Mouse (Mus musculus): ENCODE measurements around the gene Dnm3. TPM values are rescaled to one million over a fixed set of nuclear protein-coding genes. Genes with fewer than 3 reads are reported as not detected.

The Dnm3 gene
- polyA plus RNA-seq, 1 experiment from 2014 or later = 30.4 TPM

DNA sequence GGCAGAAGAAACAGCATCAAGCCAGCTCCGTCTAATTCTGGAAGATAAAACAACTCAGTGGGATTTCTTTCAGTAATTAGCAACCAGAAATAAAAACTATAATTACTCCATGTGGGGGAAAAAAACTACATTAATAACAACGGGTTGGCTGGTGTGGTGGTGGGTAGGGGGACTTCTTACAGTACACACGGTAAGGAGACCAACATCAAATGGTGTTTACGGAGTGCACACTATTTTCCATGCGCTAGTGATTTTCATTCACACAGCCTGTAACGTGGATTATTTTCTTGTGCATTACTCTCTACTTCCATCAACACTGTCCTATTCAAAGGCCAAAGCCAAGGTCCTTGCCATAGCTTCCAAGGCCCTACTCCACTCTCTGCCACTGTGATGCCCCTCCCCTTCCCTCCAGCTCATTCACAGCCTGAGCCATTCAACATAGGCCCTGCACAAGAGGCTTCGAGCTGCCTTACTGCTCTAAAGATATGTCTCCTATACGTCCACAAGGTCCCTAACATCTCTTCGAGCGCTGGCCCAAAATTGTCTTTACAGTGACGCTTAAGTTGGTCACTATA lies 203.1 kb downstream of the Dnm3 start:
- H3K27me3 ChIP-seq = no peaks in the 10 kb centered on the region
- H3K4me3 ChIP-seq = no peak overlapping the region
- no peak overlapping the region for H3K27ac ChIP-seq (replicated peaks)
- WGBS = 80% methylated on average over 11 of the region's 11 CpGs
- no peaks in the 10 kb centered on the region for H3K4me1 ChIP-seq
- H3K4me2 ChIP-seq (replicated peaks) = no peak overlapping the region
- no peaks in the 10 kb centered on the region for H3K36me3 ChIP-seq
- H3K9me3 ChIP-seq = no peaks in the 10 kb centered on the region
- no peak for ATAC-seq (replicated peaks)
- no peak overlapping the region for H3K9ac ChIP-seq (replicated peaks)

DNA sequence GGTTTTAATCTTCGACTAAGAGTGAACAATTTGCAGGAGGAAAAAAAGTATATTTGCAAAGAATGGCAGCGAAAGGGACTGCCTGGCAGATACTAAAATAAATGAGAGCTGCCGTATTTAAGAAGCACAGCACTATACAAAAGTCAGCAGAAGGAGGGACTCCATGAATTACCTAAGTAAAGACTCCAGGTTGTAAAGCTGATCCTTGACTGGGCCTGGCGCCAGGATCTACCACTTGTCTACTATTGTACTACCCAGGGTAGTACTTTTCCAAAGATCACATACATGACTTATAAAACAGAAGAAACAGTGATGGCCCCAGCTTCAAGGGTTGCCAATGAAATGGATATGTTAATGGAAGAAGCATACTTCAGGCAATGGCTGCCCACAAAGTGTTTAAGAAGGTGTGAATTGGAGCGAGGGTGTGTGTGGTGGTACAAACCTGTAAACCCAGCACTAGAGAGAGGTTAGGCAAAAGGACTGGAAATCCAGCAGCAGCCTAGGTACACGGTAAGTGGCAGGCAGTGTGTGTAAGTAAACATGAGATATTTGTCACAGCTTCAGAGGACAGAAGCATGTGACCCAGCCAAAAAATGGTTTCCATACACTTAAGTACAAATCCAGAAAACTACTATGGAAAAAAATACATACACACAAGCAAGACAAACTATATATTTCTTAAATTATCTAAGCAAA lies 220.8 kb downstream of the Dnm3 start:
- Histone ChIP-seq H3K27me3 (no peaks in the 10 kb centered on the region), H3K27ac (replicated peaks) (no peak overlapping the region), H3K4me1 (no peaks in the 10 kb centered on the region), H3K4me2 (replicated peaks) (no peak overlapping the region), H3K4me3 (no peak overlapping the region), H3K36me3 (no peaks in the 10 kb centered on the region), H3K9me3 (no peaks in the 10 kb centered on the region), H3K9ac (replicated peaks) (no peak overlapping the region)
- 77% methylated on average over 6 of the region's 6 CpGs for WGBS
- no peak for ATAC-seq (replicated peaks)

DNA sequence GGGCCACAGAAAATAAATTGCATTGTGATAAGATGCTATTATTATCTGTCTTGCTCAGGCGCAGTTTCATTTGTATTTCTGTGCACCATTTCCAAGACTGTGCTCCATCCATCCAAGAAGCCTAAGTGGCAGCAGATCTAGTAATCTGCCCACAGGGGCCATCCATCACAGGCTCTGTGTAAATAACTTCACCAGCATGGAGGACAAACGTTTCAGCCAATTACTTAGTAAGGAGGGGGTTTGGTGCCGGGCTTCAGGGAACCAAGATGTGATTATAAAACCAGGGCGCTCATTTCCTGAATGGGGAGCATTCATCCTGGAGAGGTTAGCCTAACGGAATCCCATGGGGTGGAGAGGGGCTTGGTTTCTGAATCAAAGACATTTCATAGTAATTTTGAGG lies 222.9 kb downstream of the Dnm3 start:
- WGBS = 30% methylated on average over 5 of the region's 5 CpGs
- H3K27ac ChIP-seq (replicated peaks) = no peak overlapping the region
- ATAC-seq (replicated peaks) = no peak

DNA sequence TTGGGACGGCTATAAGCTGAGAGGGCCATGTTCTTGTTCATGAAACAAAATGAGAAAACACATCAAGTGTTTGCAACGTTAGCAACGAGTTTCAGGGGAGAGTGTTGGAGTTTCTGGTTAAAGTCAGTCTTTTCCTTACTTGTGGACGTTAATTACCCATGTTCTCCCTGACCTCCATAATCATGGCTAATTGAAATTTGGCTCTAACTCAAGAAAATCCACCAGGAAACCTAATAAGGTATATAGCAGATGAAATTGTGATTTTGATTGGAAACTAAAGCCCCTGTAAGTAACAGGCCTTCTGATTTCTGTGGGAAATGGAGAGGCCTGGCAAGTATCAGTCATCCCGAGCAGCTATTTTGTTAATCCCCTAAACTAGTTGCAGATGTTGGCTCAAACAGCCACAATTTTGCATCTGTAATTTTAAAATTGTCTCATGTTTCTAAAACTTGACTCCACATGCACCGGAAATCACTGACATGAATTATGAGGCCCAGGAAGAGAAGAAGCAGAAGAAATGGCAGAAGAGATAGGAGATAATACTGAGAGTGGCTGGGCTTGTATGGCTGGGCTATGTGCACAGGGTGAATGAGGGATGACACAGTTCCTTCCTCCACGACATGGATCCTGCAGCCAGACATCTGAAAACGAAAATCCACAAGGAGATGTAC lies 223.7 kb downstream of the Dnm3 start:
- no peaks in the 10 kb centered on the region for H3K27me3 ChIP-seq
- H3K4me3 ChIP-seq = no peak overlapping the region
- H3K9ac ChIP-seq (replicated peaks) = no peak overlapping the region
- no peak for ATAC-seq (replicated peaks)
- no peak overlapping the region for H3K27ac ChIP-seq (replicated peaks)
- WGBS = 74% methylated on average over 8 of the region's 8 CpGs
- H3K9me3 ChIP-seq = no peaks in the 10 kb centered on the region
- no peaks in the 10 kb centered on the region for H3K36me3 ChIP-seq
- H3K4me2 ChIP-seq (replicated peaks) = no peak overlapping the region
- no peaks in the 10 kb centered on the region for H3K4me1 ChIP-seq

More for the DNA sequence above, 222.9 kb downstream of the Dnm3 start:
- Histone ChIP-seq H3K4me1 (no peaks in the 10 kb centered on the region), H3K9me3 (no peaks in the 10 kb centered on the region), H3K9ac (replicated peaks) (no peak overlapping the region), H3K4me3 (no peak overlapping the region), H3K4me2 (replicated peaks) (no peak overlapping the region), H3K27me3 (no peaks in the 10 kb centered on the region), H3K36me3 (no peaks in the 10 kb centered on the region)

DNA sequence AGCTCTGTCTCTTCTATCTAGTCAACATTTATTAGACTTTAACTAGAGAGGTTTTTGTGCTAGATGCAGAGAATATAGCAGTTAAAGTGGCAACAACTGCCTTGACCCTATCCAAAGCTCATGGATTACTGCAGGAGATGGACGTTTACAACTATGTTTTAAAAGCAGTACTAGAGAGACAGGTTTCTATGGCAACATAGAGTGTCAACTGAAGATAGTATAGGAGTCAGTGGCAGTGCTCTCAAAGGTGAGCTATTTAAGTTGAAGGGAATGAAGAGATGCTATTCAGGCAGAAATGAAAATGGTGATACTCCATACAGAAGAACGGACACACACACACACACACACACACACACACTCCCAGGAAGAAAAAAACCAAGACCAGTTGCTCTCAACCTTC lies 225.0 kb downstream of the Dnm3 start:
- 78% methylated on average over 2 of the region's 2 CpGs for WGBS
- Histone ChIP-seq H3K4me1 (no peaks in the 10 kb centered on the region), H3K27me3 (no peaks in the 10 kb centered on the region), H3K36me3 (no peaks in the 10 kb centered on the region), H3K9ac (replicated peaks) (no peak overlapping the region), H3K4me2 (replicated peaks) (no peak overlapping the region), H3K4me3 (no peak overlapping the region), H3K9me3 (no peaks in the 10 kb centered on the region), H3K27ac (replicated peaks) (no peak overlapping the region)
- ATAC-seq (replicated peaks) = no peak; the same call in 1 of the 2 replicates

DNA sequence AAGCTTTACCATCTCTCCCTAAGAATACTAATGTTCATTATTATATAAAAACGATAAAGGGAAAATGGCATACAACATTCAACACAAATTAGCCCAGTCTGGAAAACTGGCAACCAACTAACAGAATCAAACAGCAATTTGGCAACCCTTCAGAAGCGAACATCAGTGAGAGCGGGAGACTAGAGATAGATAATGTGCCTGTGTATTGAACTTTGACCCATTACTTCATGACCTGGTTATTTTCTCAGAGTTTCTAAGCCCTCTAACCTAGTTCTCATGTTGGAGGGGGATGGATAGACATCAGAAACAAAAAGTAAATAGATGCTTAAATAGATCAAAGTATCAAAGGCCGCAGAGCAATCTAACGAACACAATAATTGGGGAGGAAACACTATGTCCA lies 230.6 kb downstream of the Dnm3 start:
- no peak overlapping the region for H3K27ac ChIP-seq (replicated peaks)
- H3K4me1 ChIP-seq = no peaks in the 10 kb centered on the region
- no peaks in the 10 kb centered on the region for H3K9me3 ChIP-seq
- no peak for ATAC-seq (replicated peaks)
- H3K4me2 ChIP-seq (replicated peaks) = no peak overlapping the region
- H3K27me3 ChIP-seq = no peaks in the 10 kb centered on the region
- 74% methylated on average over 5 of the region's 5 CpGs for WGBS
- H3K4me3 ChIP-seq = no peak overlapping the region
- H3K9ac ChIP-seq (replicated peaks) = no peak overlapping the region
- no peaks in the 10 kb centered on the region for H3K36me3 ChIP-seq

DNA sequence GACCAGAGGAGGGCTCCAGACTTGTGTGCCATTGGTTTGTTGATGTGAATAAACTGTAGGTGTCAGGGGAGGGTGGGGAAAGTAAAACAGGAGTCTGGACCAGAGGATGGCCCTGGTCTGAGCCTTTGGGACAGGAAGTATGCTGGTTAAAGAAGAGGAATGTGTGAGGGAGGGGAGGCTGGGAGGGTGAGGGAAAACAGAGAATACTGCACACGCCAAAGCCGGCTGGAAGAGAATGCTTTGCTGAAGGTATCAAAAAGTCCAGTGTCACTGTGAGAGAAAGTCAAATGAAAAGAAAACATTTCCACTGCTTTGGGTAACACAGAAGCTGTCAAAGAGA lies 234.2 kb downstream of the Dnm3 start:
- Histone ChIP-seq H3K9me3 (no peaks in the 10 kb centered on the region), H3K4me3 (no peak overlapping the region), H3K27ac (replicated peaks) (no peak overlapping the region), H3K4me2 (replicated peaks) (no peak overlapping the region), H3K27me3 (no peaks in the 10 kb centered on the region), H3K4me1 (no peaks in the 10 kb centered on the region), H3K9ac (replicated peaks) (no peak overlapping the region), H3K36me3 (no peaks in the 10 kb centered on the region)
- no peak for ATAC-seq (replicated peaks)
- WGBS = 79% methylated on average over 2 of the region's 2 CpGs

DNA sequence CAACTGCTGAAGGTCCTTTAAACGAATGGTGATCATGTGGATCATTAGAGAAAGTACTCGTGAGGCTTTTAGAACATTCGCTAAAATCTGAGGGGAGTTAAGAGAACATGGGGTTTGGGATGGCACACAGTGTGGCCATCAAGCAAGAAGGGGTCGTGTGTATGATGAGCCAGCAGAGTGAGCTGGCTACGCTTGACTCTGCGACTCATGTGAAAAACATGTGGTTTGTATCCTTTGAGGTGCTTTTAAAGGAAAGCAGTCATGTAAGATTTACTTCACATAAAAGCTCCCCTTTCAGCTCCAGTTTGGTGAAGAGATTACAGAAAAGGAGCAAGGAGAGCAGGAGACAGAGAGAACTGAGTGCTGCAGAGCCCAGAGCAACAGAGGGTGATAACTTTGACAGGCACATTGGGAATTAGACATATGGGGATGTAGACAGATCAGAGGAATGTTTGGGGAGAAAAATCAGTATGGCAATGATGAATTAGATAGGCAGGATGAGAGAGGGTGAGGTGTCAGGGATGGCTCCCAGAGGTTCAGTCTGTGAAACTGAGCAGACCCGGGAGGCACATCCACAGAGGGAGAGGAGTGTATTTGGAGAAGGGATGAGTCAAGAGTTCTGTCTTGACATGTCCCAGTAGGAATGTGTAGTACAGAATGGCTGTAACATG lies 234.7 kb downstream of the Dnm3 start:
- no peak overlapping the region for H3K4me2 ChIP-seq (replicated peaks)
- no peaks in the 10 kb centered on the region for H3K36me3 ChIP-seq
- H3K9me3 ChIP-seq = no peaks in the 10 kb centered on the region
- no peaks in the 10 kb centered on the region for H3K4me1 ChIP-seq
- no peak overlapping the region for H3K4me3 ChIP-seq
- WGBS = 73% methylated on average over 7 of the region's 7 CpGs
- H3K27ac ChIP-seq (replicated peaks) = no peak overlapping the region
- H3K27me3 ChIP-seq = no peaks in the 10 kb centered on the region
- no peak overlapping the region for H3K9ac ChIP-seq (replicated peaks)
- ATAC-seq (replicated peaks) = no peak

DNA sequence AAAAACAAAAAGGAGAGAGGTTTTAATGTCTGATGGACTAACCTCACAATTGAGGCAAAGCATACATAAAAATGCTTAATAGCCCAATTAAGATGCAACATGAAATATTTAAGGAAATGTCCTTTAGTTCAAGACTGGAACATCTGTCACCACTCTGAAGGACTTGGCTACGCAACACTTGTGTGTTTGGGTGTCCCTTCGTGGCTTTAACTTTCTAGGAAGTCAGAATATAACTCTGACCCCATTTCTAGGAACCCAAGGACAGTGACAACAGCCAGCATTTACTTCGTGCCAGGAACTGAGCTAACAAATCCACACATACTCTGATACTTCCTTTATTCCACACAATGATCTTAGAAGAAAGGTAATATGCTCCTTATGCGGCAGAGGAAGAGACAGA lies 237.1 kb downstream of the Dnm3 start:
- 95% methylated on average over 4 of the region's 4 CpGs for WGBS
- no peaks in the 10 kb centered on the region for H3K27me3 ChIP-seq
- H3K9ac ChIP-seq (replicated peaks) = no peak overlapping the region
- no peaks in the 10 kb centered on the region for H3K36me3 ChIP-seq
- no peak for ATAC-seq (replicated peaks)
- H3K9me3 ChIP-seq = no peaks in the 10 kb centered on the region
- H3K4me2 ChIP-seq (replicated peaks) = no peak overlapping the region
- H3K4me3 ChIP-seq = no peak overlapping the region
- no peaks in the 10 kb centered on the region for H3K4me1 ChIP-seq
- H3K27ac ChIP-seq (replicated peaks) = no peak overlapping the region

DNA sequence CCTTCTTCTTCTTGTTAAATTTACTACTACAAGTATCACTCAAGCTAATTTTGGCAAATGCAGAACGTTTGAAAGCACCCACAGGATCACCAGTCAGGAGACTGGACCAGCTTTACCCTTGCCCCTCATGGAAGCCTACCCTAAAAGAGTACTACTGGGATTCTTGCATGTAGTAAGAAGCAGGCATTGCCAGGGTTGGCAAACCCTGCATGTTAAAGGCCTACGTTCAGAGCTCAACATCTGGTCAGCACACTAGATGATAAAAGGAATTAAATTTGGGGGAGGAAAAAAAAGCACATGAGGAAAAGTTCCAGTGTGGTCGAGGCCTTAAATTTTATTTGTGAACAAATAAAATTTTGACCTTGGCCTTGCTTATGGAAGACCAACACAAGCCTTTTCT lies 239.2 kb downstream of the Dnm3 start:
- H3K9ac ChIP-seq (replicated peaks) = no peak overlapping the region
- H3K27me3 ChIP-seq = no peaks in the 10 kb centered on the region
- no peaks in the 10 kb centered on the region for H3K9me3 ChIP-seq
- H3K27ac ChIP-seq (replicated peaks) = no peak overlapping the region
- no peak for ATAC-seq (replicated peaks)
- H3K4me1 ChIP-seq = no peaks in the 10 kb centered on the region
- no peak overlapping the region for H3K4me3 ChIP-seq
- no peak overlapping the region for H3K4me2 ChIP-seq (replicated peaks)
- no peaks in the 10 kb centered on the region for H3K36me3 ChIP-seq
- 67% methylated on average over 3 of the region's 3 CpGs for whole genome bisulfite sequencing

DNA sequence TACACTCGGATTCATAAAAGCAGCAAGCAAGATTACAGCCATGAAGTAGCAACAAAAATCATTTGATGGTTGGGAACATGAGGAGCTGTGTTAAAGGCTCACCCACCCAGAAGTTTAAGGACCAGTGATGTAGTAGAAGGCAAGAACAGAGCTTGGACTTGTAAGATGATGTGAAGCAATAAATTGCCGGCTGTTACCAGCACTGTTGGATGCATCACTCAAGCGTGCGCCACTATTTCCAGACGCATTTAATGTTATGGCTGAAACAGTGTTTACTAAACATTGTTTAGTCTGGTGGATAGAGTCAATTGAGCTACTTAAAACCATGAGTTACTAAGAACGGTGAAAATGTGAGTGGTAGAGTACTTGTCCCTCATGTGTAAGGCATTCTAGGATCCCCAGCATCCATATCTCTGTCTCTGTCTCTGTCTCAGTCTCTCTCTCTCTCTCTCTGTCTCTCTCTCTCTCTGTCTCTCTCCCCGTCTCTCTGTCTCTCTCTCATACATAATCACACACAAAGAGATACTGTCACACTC lies 241.1 kb downstream of the Dnm3 start:
- ATAC-seq (replicated peaks) = no peak
- no peaks in the 10 kb centered on the region for H3K27me3 ChIP-seq
- H3K9me3 ChIP-seq = no peaks in the 10 kb centered on the region
- H3K4me1 ChIP-seq = no peaks in the 10 kb centered on the region
- WGBS = 86% methylated on average over 7 of the region's 7 CpGs
- H3K4me3 ChIP-seq = no peak overlapping the region
- no peak overlapping the region for H3K27ac ChIP-seq (replicated peaks)
- H3K9ac ChIP-seq (replicated peaks) = no peak overlapping the region
- no peak overlapping the region for H3K4me2 ChIP-seq (replicated peaks)
- no peaks in the 10 kb centered on the region for H3K36me3 ChIP-seq

DNA sequence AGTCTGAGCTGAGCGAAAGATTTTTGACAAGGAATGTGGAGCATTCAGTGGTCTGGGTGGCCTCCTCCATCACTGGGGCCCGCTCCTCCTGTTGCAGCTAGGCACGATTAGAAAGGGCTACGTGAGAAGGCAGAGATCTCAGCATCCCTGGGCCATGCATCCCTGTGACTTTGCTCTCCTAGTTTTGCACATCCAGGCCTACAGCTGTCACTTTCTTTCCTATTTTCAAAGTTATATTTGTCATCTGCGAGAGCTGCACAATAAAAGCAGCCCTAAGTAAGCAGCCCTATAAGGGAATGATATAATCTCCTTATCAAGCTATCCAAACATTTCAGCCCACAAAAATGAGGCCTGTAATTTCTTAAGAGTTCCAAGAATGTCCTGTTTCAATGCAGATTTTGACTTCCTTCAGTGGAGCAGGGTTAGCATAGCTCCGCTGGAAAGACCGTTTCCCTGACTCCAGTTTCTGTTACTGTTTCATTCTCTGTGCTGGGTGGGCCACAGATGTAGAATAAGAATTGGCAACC lies 252.2 kb downstream of the Dnm3 start:
- WGBS = 76% methylated on average over 7 of the region's 7 CpGs
- Histone ChIP-seq H3K36me3 (no peaks in the 10 kb centered on the region), H3K27ac (replicated peaks) (no peak overlapping the region), H3K4me1 (no peaks in the 10 kb centered on the region), H3K27me3 (no peaks in the 10 kb centered on the region), H3K4me2 (replicated peaks) (no peak overlapping the region), H3K9me3 (no peaks in the 10 kb centered on the region), H3K9ac (replicated peaks) (no peak overlapping the region), H3K4me3 (no peak overlapping the region)
- ATAC-seq (replicated peaks) = no peak
